16 mouse cellular contexts compared by ENCODE assay signal in the genomic region with DNA sequence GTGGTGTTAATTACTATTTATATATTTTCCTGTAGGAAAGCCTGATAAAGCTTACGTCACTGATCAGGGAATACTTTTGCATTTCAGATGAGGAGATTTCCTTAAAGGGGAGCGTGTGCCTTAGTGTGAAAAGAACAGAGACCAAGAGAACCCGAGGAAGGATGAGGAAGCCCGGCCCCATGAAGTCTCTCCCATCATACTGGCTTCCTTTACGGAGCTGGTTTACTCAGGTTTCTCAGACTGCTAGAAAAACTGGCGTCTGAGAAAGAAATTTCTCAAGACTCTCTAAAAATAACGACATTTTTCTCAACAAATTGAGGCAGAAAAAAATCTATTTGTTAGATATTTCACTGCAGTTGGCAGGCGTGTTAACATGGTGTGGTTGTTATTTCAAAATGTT.
DNase-seq lines count a peak whose midpoint lies in the region; ATAC-seq and TF ChIP-seq lines count a peak whose summit lies in the region.
"Had no signal": no experiment of that assay in that cellular context is flagged by ENCODE, and none has a peak within 500 bp of the region (broad histone marks: within the 10 kb centered on the region; RNA-seq: fewer than 3 reads in every experiment).

No protein-coding gene starts in this region.

- H3K27me3 ChIP-seq in heart, embryonic 13.5 days (replicated peaks), result no peaks in the 10 kb centered on the region
- no peaks in the 10 kb centered on the region for H3K27me3 ChIP-seq in heart, embryonic 11.5 days (ENCODE audit: control insufficient read depth, insufficient read depth, low read length)
- H3K27me3 ChIP-seq in midbrain, embryonic 10.5 days (ENCODE audit: low read depth, poor library complexity, severe bottlenecking), result no peaks in the 10 kb centered on the region
- no peaks in the 10 kb centered on the region for H3K27me3 ChIP-seq in midbrain, postnatal 0 days (ENCODE audit: insufficient read depth, low read length)
- H3K27me3 ChIP-seq in embryonic facial prominence, embryonic 15.5 days, result no peaks in the 10 kb centered on the region
- H3K27me3 ChIP-seq: heart, embryonic 15.5 days; hindbrain, embryonic 15.5 days; liver, embryonic 13.5 days; neural tube, embryonic 15.5 days had no signal

- no peaks in the 10 kb centered on the region for H3K9me3 ChIP-seq in heart, embryonic 13.5 days
- H3K9me3 ChIP-seq in heart, embryonic 11.5 days (replicated peaks; ENCODE audit: control insufficient read depth, low read length), result no peaks in the 10 kb centered on the region
- no peaks in the 10 kb centered on the region for H3K9me3 ChIP-seq in midbrain, embryonic 10.5 days (replicated peaks)
- H3K9me3 ChIP-seq in midbrain, postnatal 0 days (ENCODE audit: low read length), result no peaks in the 10 kb centered on the region
- no peaks in the 10 kb centered on the region for H3K9me3 ChIP-seq in embryonic facial prominence, embryonic 15.5 days (replicated peaks)
- H3K9me3 ChIP-seq: heart, embryonic 15.5 days; hindbrain, embryonic 15.5 days; liver, embryonic 13.5 days; neural tube, embryonic 15.5 days had no signal

- peak overlapping the region; percentile 11; the same call in 1 of the 2 replicates for H3K4me2 ChIP-seq in heart, embryonic 13.5 days
- no peak overlapping the region for H3K4me2 ChIP-seq in heart, embryonic 11.5 days
- no peak overlapping the region for H3K4me2 ChIP-seq in midbrain, postnatal 0 days (ENCODE audit: low read depth, low read length, poor library complexity, severe bottlenecking)
- peak overlapping the region; percentile 33 for H3K4me2 ChIP-seq in embryonic facial prominence, embryonic 15.5 days (replicated peaks)
- H3K4me2 ChIP-seq: heart, embryonic 15.5 days; hindbrain, embryonic 15.5 days; liver, embryonic 13.5 days; neural tube, embryonic 15.5 days had no signal

- no peak for TF ChIP-seq CTCF in midbrain, postnatal 0 days (IDR thresholded peaks at IDR 0.05)

- no peak overlapping the region for H3K4me3 ChIP-seq in heart, embryonic 13.5 days
- H3K4me3 ChIP-seq in heart, embryonic 11.5 days (ENCODE audit: low read depth, low read length), result no peak overlapping the region
- H3K4me3 ChIP-seq in midbrain, embryonic 10.5 days, result no peak overlapping the region
- H3K4me3 ChIP-seq in midbrain, postnatal 0 days (ENCODE audit: low read depth, low read length), result no peak overlapping the region
- H3K4me3 ChIP-seq in embryonic facial prominence, embryonic 15.5 days (replicated peaks), result peak overlapping the region; percentile 15; the same call in 1 of the 2 replicates
- H3K4me3 ChIP-seq: heart, embryonic 15.5 days; hindbrain, embryonic 15.5 days; liver, embryonic 13.5 days; neural tube, embryonic 15.5 days had no signal

- H3K27ac ChIP-seq in heart, embryonic 13.5 days (replicated peaks), result no peak overlapping the region
- no peak overlapping the region for H3K27ac ChIP-seq in heart, embryonic 11.5 days (ENCODE audit: low read depth, low read length)
- no peak overlapping the region for H3K27ac ChIP-seq in midbrain, embryonic 10.5 days (replicated peaks)
- H3K27ac ChIP-seq in midbrain, postnatal 0 days (ENCODE audit: low read depth, low read length), result no peak overlapping the region
- no peak overlapping the region for H3K27ac ChIP-seq in embryonic facial prominence, embryonic 15.5 days (replicated peaks)
- H3K27ac ChIP-seq: heart, embryonic 15.5 days; hindbrain, embryonic 15.5 days; liver, embryonic 13.5 days; neural tube, embryonic 15.5 days had no signal

- peak; percentile 4 for DNase-seq in midbrain, embryonic 10.5 days (ENCODE audit: low spot score)
- no peak for DNase-seq in midbrain, postnatal 0 days (ENCODE audit: low spot score)
- no peak for DNase-seq in adrenal gland, postnatal 36 days
- no peak for DNase-seq in urinary bladder, adult 2 months (ENCODE audit: low spot score)
- DNase-seq: cerebellum, adult 2 months; gastrocnemius, postnatal 36 days; kidney, adult 8-10 months; liver, embryonic 13.5 days; thymus, adult 18-20 months had no signal

- no peak overlapping the region for H3K9ac ChIP-seq in heart, embryonic 13.5 days
- H3K9ac ChIP-seq in heart, embryonic 11.5 days (ENCODE audit: low read depth, low read length), result no peak overlapping the region
- H3K9ac ChIP-seq in midbrain, postnatal 0 days (replicated peaks; ENCODE audit: low read length, poor library complexity, severe bottlenecking), result no peak overlapping the region
- H3K9ac ChIP-seq in embryonic facial prominence, embryonic 15.5 days, result no peak overlapping the region
- H3K9ac ChIP-seq: heart, embryonic 15.5 days; hindbrain, embryonic 15.5 days; liver, embryonic 13.5 days; neural tube, embryonic 15.5 days had no signal

- WGBS in heart, embryonic 13.5 days, result 49% methylated on average over 8 of the region's 8 CpGs
- WGBS in heart, embryonic 11.5 days (ENCODE audit: insufficient replicate concordance), result 51% methylated on average over 8 of the region's 8 CpGs
- WGBS in midbrain, embryonic 10.5 days, result 75% methylated on average over 8 of the region's 8 CpGs
- WGBS in midbrain, postnatal 0 days, result 50% methylated on average over 8 of the region's 8 CpGs
- WGBS in embryonic facial prominence, embryonic 15.5 days, result 28% methylated on average over 8 of the region's 8 CpGs

- H3K4me1 ChIP-seq in heart, embryonic 13.5 days, result no peaks in the 10 kb centered on the region
- H3K4me1 ChIP-seq in heart, embryonic 11.5 days (ENCODE audit: control insufficient read depth, insufficient read depth, low read length), result no peaks in the 10 kb centered on the region
- no peaks in the 10 kb centered on the region for H3K4me1 ChIP-seq in midbrain, embryonic 10.5 days
- H3K4me1 ChIP-seq in midbrain, postnatal 0 days (ENCODE audit: insufficient read depth, low read length), result no peaks in the 10 kb centered on the region
- H3K4me1 ChIP-seq in embryonic facial prominence, embryonic 15.5 days, result no peaks in the 10 kb centered on the region
- H3K4me1 ChIP-seq: heart, embryonic 15.5 days; hindbrain, embryonic 15.5 days; liver, embryonic 13.5 days; neural tube, embryonic 15.5 days had no signal

- no peak for ATAC-seq in heart, embryonic 13.5 days (ENCODE audit: extremely low read depth, insufficient number of reproducible peaks, low FRiP score, low TSS enrichment)
- ATAC-seq in heart, embryonic 11.5 days (replicated peaks; ENCODE audit: insufficient number of reproducible peaks, low FRiP score, low TSS enrichment), result no peak
- ATAC-seq in midbrain, postnatal 0 days (ENCODE audit: low FRiP score), result no peak
- no peak for ATAC-seq in embryonic facial prominence, embryonic 15.5 days (ENCODE audit: insufficient number of reproducible peaks, low FRiP score, low TSS enrichment, low read depth)
- ATAC-seq: forebrain, embryonic 16.5 days had no signal

- no peaks in the 10 kb centered on the region for H3K36me3 ChIP-seq in heart, embryonic 13.5 days
- no peaks in the 10 kb centered on the region for H3K36me3 ChIP-seq in heart, embryonic 11.5 days (ENCODE audit: control insufficient read depth, insufficient read depth, low read length)
- H3K36me3 ChIP-seq in midbrain, embryonic 10.5 days, result no peaks in the 10 kb centered on the region
- H3K36me3 ChIP-seq in midbrain, postnatal 0 days (ENCODE audit: insufficient read depth, low read length), result no peaks in the 10 kb centered on the region
- no peaks in the 10 kb centered on the region for H3K36me3 ChIP-seq in embryonic facial prominence, embryonic 15.5 days
- H3K36me3 ChIP-seq: heart, embryonic 15.5 days; hindbrain, embryonic 15.5 days; liver, embryonic 13.5 days; neural tube, embryonic 15.5 days had no signal

Comparison
In these comparisons a context has a peak if more than half of its experiments do, and no peak if none do; other contexts are left out.
1. H3K4me2 ChIP-seq: peak in heart, embryonic 13.5 days (single experiment) and embryonic facial prominence, embryonic 15.5 days (single experiment); none in heart, embryonic 11.5 days (single experiment) and midbrain, postnatal 0 days (single experiment).